In the genomic region with DNA sequence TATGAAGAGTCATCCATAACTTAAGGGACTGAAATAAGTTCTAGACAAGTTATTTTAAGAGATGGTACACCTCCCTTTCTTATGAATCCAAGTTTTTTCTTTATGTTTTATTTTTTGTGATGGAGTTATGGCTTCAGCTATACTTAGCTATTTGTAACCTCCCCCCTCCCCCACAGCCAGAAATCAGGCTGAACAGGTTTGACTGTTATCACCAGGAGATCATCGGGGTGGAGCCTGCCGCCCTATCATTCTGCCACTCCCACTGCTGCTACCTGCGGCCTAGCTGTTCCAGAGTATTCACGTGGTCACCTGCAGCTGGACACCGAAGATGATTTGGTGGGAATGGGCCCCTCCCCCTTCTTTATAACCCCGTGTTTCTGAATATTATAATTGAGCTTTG, we compare ENCODE assay signal across 18 mouse cellular contexts.
"Had no signal": no experiment of that assay in that cellular context is flagged by ENCODE, and none has a peak within 500 bp of the region (broad histone marks: within the 10 kb centered on the region; RNA-seq: fewer than 3 reads in every experiment).

No protein-coding gene starts in this region.

- H3K9me3 ChIP-seq: limb, embryonic 13.5 days; liver, embryonic 13.5 days; stomach, embryonic 15.5 days had no signal

- H3K9ac ChIP-seq: limb, embryonic 13.5 days; liver, embryonic 13.5 days; stomach, embryonic 15.5 days had no signal

- H3K4me3 ChIP-seq: left cerebral cortex, adult 2 months; limb, embryonic 13.5 days; liver, embryonic 13.5 days; stomach, embryonic 15.5 days had no signal

- H3K36me3 ChIP-seq: limb, embryonic 13.5 days; liver, embryonic 13.5 days; stomach, embryonic 15.5 days had no signal

- DNase-seq: kidney, adult 18-20 months; kidney, adult 9 months; kidney, postnatal 14 days; layer of hippocampus, postnatal 36 days; liver, embryonic 13.5 days; lung, adult 2 months; lung, postnatal 14 days; lung, postnatal 4 days; midbrain, embryonic 14.5 days; right cerebral cortex, adult 18-20 months; right cerebral cortex, postnatal 14 days; right cerebral cortex, postnatal 4 days; thymus, adult 18-20 months; thymus, postnatal 36 days had no signal

- H3K27me3 ChIP-seq: limb, embryonic 13.5 days; liver, embryonic 13.5 days; stomach, embryonic 15.5 days had no signal

- H3K4me2 ChIP-seq: limb, embryonic 13.5 days; liver, embryonic 13.5 days; midbrain, embryonic 11.5 days; stomach, embryonic 15.5 days had no signal

- H3K4me1 ChIP-seq: limb, embryonic 13.5 days; liver, embryonic 13.5 days; stomach, embryonic 15.5 days had no signal

- H3K27ac ChIP-seq: left cerebral cortex, adult 2 months; limb, embryonic 13.5 days; liver, embryonic 13.5 days; stomach, embryonic 15.5 days had no signal
